Mouse (Mus musculus) limb, embryonic 13.5 days (tissue): ENCODE measurements around the gene Olfr874. TPM values are rescaled to one million over a fixed set of nuclear protein-coding genes. Genes with fewer than 3 reads are reported as not detected.

Experiments
- ATAC-seq: fragments of 200-750 bp; cut with Nextera tagmentation; 2 replicates; pipeline ENCODE4 v1.8.0; 2017; ENCODE audit warnings: low read depth, moderate number of reproducible peaks, moderate TSS enrichment; ENCODE audit not compliant: low FRiP score
- H3K27ac ChIP-seq: fragments of 300-500 bp; sonication (generic); 2 replicates; pipeline ENCODE4 v1.5.1; 2015; ENCODE audit warnings: inconsistent platforms, mild to moderate bottlenecking, moderate library complexity
- H3K27me3 ChIP-seq: fragments of 300-500 bp; sonication (generic); 2 replicates; pipeline ENCODE4 v1.6.1; 2015; ENCODE audit warnings: mild to moderate bottlenecking, inconsistent platforms
- H3K36me3 ChIP-seq: fragments of 300-500 bp; sonication (generic); 2 replicates; pipeline ENCODE4 v1.6.1; 2015; ENCODE audit warnings: inconsistent platforms, mild to moderate bottlenecking, moderate library complexity
- H3K4me1 ChIP-seq: fragments of 300-500 bp; sonication (generic); 2 replicates; pipeline ENCODE4 v1.6.1; 2015; ENCODE audit warnings: inconsistent platforms
- H3K4me2 ChIP-seq: fragments of 300-500 bp; sonication (generic); replicated peaks from 2 replicates; pipeline ENCODE4 v1.6.1; 2015; ENCODE audit warnings: inconsistent platforms, mild to moderate bottlenecking, moderate library complexity
- H3K4me3 ChIP-seq: fragments of 300-500 bp; sonication (generic); 2 replicates; pipeline ENCODE4 v1.5.1; 2015; ENCODE audit warnings: moderate library complexity, mild to moderate bottlenecking, inconsistent platforms
- H3K9ac ChIP-seq: fragments of 300-500 bp; sonication (generic); 2 replicates; pipeline ENCODE4 v1.6.1; 2015; ENCODE audit warnings: mild to moderate bottlenecking, inconsistent platforms
- H3K9me3 ChIP-seq: fragments of 300-500 bp; sonication (generic); 2 replicates; pipeline ENCODE4 v1.6.1; 2016; ENCODE audit warnings: inconsistent platforms
- WGBS: fragments of 180-500 bp; shearing (Covaris S2); methylation state at CpG from one replicate; pipeline ENCODE4 v1.1.7; 2015; 5-methylcytosine and 5-hydroxymethylcytosine counted together
- polyA plus RNA-seq: library from polyadenylated mRNA; unstranded; fragments of >200 nt; fragmentation: Nextera tagmentation; extraction: Ambion mirVana; gene quantifications from 2 replicates; pipeline ENCODE4 v1.2.1, GENCODE M21; 2015

Olfr874 gene
- polyA plus RNA-seq, result 0.15 TPM in 1 of 2 replicates, not detected in the other

GRCm38 (mm10) chr9:37744806-37745205, at the start of gene Olfr874:
Gene Olfr874 (plus strand): TSS chr9:37745106.
- Histone ChIP-seq H3K4me1 (peaks cover under 1% of the 10 kb centered on the region; the same call in 1 of the 2 replicates), H3K9me3 (no peaks in the 10 kb centered on the region), H3K27ac (no peak within 1 kb of the TSS), H3K36me3 (no peaks in the 10 kb centered on the region), H3K27me3 (no peaks in the 10 kb centered on the region), H3K4me3 (no peak within 1 kb of the TSS), H3K4me2 (no peak within 1 kb of the TSS), H3K9ac (no peak within 1 kb of the TSS)
- ATAC-seq, result no peak

GRCm38 (mm10) chr9:37716150-37716549, 28.8 kb upstream of the Olfr874 start, which contains the start of gene Olfr160:
Gene Olfr160 (minus strand): TSS chr9:37716250.
- Histone ChIP-seq H3K9me3 (no peaks in the 10 kb centered on the region), H3K4me1 (no peaks in the 10 kb centered on the region), H3K4me3 (no peak within 1 kb of the TSS), H3K4me2 (no peak within 1 kb of the TSS), H3K27me3 (no peaks in the 10 kb centered on the region), H3K27ac (no peak within 1 kb of the TSS), H3K36me3 (no peaks in the 10 kb centered on the region), H3K9ac (no peak within 1 kb of the TSS)
- 85% methylated on average over 1 of the region's 1 CpGs for WGBS
- ATAC-seq, result no peak

- ATAC-seq, result no peak
- H3K27ac ChIP-seq, result no peak overlapping the region
- H3K9ac ChIP-seq, result no peak overlapping the region
- H3K36me3 ChIP-seq, result no peaks in the 10 kb centered on the region
- no peaks in the 10 kb centered on the region for H3K4me1 ChIP-seq
- no peaks in the 10 kb centered on the region for H3K27me3 ChIP-seq
- H3K4me2 ChIP-seq, result no peak overlapping the region
- no peaks in the 10 kb centered on the region for H3K9me3 ChIP-seq
- no peak overlapping the region for H3K4me3 ChIP-seq
- WGBS, result 77% methylated on average over 1 of the region's 1 CpGs
Observed at GRCm38 (mm10) chr9:37734310-37734709, 10.6 kb upstream of the Olfr874 start.

GRCm38 (mm10) chr9:37750319-37751075, 5.6 kb downstream of the Olfr874 start:
- Histone ChIP-seq H3K9ac (0 out of 2 replicates have a peak overlapping the region, but pooled peaks have one; percentile 13), H3K9me3 (no peaks in the 10 kb centered on the region), H3K4me2 (0 out of 2 replicates have a peak overlapping the region, but pooled peaks have one; percentile 14), H3K36me3 (no peaks in the 10 kb centered on the region), H3K4me3 (no peak overlapping the region), H3K4me1 (peaks cover 10% of the 10 kb centered on the region), H3K27me3 (no peaks in the 10 kb centered on the region), H3K27ac (no peak overlapping the region; the same call in 1 of the 2 replicates)
- WGBS, result 26% methylated on average over 7 of the region's 7 CpGs
- 0 out of 2 replicates have a peak, but pooled peaks have one; percentile 32 for ATAC-seq

DNA sequence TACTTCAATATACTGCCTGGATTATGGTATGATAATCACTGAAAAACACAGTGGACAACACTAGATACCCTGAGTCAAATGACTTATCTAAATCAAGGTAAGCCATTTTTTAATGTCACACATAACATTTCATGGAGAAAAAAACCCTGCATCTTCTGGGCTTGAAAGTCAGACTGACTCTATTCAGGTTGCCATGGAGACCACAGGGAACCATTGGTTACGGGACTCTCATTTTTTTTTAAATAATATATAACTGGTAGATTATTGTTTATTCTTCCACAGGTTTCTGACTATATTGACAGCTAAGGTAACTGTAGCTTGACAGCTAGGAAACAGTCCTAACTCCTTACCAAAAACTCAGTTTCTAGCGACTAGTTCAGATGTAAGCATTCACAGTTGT, 6.6 kb downstream of the Olfr874 start:
- Histone ChIP-seq H3K4me1 (peaks cover 10% of the 10 kb centered on the region), H3K4me3 (no peak overlapping the region), H3K27me3 (no peaks in the 10 kb centered on the region), H3K36me3 (no peaks in the 10 kb centered on the region), H3K9ac (no peak overlapping the region), H3K27ac (no peak overlapping the region), H3K4me2 (no peak overlapping the region), H3K9me3 (no peaks in the 10 kb centered on the region)
- ATAC-seq, result no peak
- WGBS, result 73% methylated on average over 2 of the region's 2 CpGs

GRCm38 (mm10) chr9:37752006-37752405, 7.1 kb downstream of the Olfr874 start:
- Histone ChIP-seq H3K4me2 (no peak overlapping the region), H3K4me3 (no peak overlapping the region), H3K9ac (no peak overlapping the region), H3K36me3 (no peaks in the 10 kb centered on the region), H3K27me3 (no peaks in the 10 kb centered on the region), H3K27ac (no peak overlapping the region), H3K9me3 (no peaks in the 10 kb centered on the region), H3K4me1 (peaks cover 10% of the 10 kb centered on the region)
- WGBS, result 73% methylated on average over 4 of the region's 4 CpGs
- no peak for ATAC-seq

DNA sequence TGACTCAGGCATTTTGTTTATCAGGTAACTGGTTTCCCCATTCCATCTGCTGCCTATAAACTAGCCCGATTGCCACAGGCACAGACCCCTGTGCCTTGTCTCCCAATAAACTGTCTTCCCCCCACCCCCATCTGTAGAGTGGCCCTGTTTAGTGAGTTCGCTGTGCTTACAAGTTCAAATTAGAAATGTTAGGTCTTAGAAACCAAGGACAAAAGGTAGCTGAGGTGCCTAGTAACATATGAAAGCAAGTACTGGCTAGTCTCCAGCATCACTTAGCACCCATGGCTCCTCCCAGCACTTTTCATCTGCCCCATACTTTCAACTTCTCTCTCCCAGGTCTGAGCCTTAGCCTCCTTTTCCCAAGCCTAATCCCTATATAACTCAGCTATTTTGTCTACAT, 16.8 kb downstream of the Olfr874 start:
- WGBS, result 63% methylated on average over 2 of the region's 2 CpGs
- no peak overlapping the region for H3K27ac ChIP-seq

DNA sequence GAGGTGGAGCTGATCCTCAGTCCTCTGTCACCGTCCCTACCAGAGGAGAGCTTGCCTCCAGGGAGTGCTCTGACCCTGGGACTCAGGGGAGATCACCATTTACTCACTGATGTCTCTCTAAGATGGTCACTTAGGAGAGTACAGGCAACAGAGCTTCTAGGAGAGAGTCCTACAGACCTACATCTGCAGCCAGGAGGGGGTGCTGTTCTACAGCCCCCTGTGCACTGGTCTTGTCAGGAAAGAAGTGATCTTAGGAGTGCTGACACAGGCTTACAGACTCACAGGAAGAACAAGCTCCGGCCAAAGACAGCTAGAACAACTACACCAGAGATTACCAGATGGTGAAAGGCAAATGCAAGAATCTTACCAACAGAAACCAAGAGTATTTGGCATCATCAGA, 17.6 kb downstream of the Olfr874 start:
- H3K4me2 ChIP-seq, result no peak overlapping the region
- no peak overlapping the region for H3K27ac ChIP-seq
- no peaks in the 10 kb centered on the region for H3K27me3 ChIP-seq
- WGBS, result 69% methylated on average over 2 of the region's 2 CpGs
- ATAC-seq, result no peak
- no peaks in the 10 kb centered on the region for H3K4me1 ChIP-seq
- H3K9me3 ChIP-seq, result no peaks in the 10 kb centered on the region
- no peak overlapping the region for H3K9ac ChIP-seq
- no peak overlapping the region for H3K4me3 ChIP-seq
- no peaks in the 10 kb centered on the region for H3K36me3 ChIP-seq

More for the DNA sequence above, 16.8 kb downstream of the Olfr874 start:
- no peak for ATAC-seq
- Histone ChIP-seq H3K36me3 (no peaks in the 10 kb centered on the region), H3K9ac (no peak overlapping the region), H3K27me3 (no peaks in the 10 kb centered on the region), H3K4me1 (no peaks in the 10 kb centered on the region), H3K4me3 (no peak overlapping the region), H3K9me3 (no peaks in the 10 kb centered on the region), H3K4me2 (no peak overlapping the region)

- H3K27ac ChIP-seq, result no peak overlapping the region
- H3K27me3 ChIP-seq, result no peaks in the 10 kb centered on the region
- 52% methylated on average over 2 of the region's 2 CpGs for WGBS
Observed at GRCm38 (mm10) chr9:37770661-37771060, 25.8 kb downstream of the Olfr874 start.

GRCm38 (mm10) chr9:37771759-37772158, 26.9 kb downstream of the Olfr874 start, which contains the start of gene Olfr875:
Gene Olfr875 (plus strand): TSS chr9:37771857.
- H3K4me3 ChIP-seq, result no peak within 1 kb of the TSS
- no peaks in the 10 kb centered on the region for H3K27me3 ChIP-seq
- ATAC-seq, result no peak
- 49% methylated on average over 2 of the region's 2 CpGs for WGBS
- no peak within 1 kb of the TSS for H3K4me2 ChIP-seq
- no peak within 1 kb of the TSS for H3K27ac ChIP-seq
- H3K36me3 ChIP-seq, result no peaks in the 10 kb centered on the region
- no peak within 1 kb of the TSS for H3K9ac ChIP-seq
- no peaks in the 10 kb centered on the region; the same call in 1 of the 2 replicates for H3K4me1 ChIP-seq
- no peaks in the 10 kb centered on the region for H3K9me3 ChIP-seq

More at GRCm38 (mm10) chr9:37770661-37771060, 25.8 kb downstream of the Olfr874 start:
- peak; percentile 54 for ATAC-seq
- no peaks in the 10 kb centered on the region for H3K9me3 ChIP-seq
- no peak overlapping the region for H3K9ac ChIP-seq
- H3K4me2 ChIP-seq, result no peak overlapping the region
- H3K4me3 ChIP-seq, result no peak overlapping the region
- no peaks in the 10 kb centered on the region for H3K36me3 ChIP-seq
- H3K4me1 ChIP-seq, result no peaks in the 10 kb centered on the region; the same call in 1 of the 2 replicates

GRCm38 (mm10) chr9:37782766-37783260, 37.9 kb downstream of the Olfr874 start:
- no peaks in the 10 kb centered on the region for H3K36me3 ChIP-seq
- H3K27ac ChIP-seq, result peak overlapping the region; percentile 34; the same call in 1 of the 2 replicates
- peak overlapping the region; percentile 61 for H3K4me2 ChIP-seq
- WGBS, result 4% methylated on average over 7 of the region's 7 CpGs
- no peaks in the 10 kb centered on the region for H3K27me3 ChIP-seq
- peak; percentile 88 for ATAC-seq
- peak overlapping the region; percentile 51 for H3K9ac ChIP-seq
- peak overlapping the region; percentile 31 for H3K4me3 ChIP-seq
- peaks cover 7% of the 10 kb centered on the region for H3K4me1 ChIP-seq
- no peaks in the 10 kb centered on the region for H3K9me3 ChIP-seq
